Mouse (Mus musculus) limb, embryonic 14.5 days (tissue): Measurements from ENCODE around the gene Mrtfa. TPM values are rescaled to one million over a fixed set of nuclear protein-coding genes. Genes with fewer than 3 reads are reported as not detected.

Experiments
- ATAC-seq: fragments of 200-750 bp; cut with Nextera tagmentation; 2 replicates; pipeline ENCODE4 v1.8.0; 2017; ENCODE audit warnings: low read depth, moderate number of reproducible peaks, moderate TSS enrichment; ENCODE audit not compliant: low FRiP score
- DNase-seq: peaks from one replicate; pipeline ENCODE4 v3.0.0-alpha.2; 2015; ENCODE audit warnings: low spot score
- H3K27ac ChIP-seq: fragments of 300-500 bp; sonication (generic); replicated peaks from 2 replicates; pipeline ENCODE4 v1.5.1; 2014; ENCODE audit warnings: low read depth, mild to moderate bottlenecking, low read length, moderate library complexity, mixed read lengths
- H3K27me3 ChIP-seq: fragments of 300-500 bp; sonication (generic); 2 replicates; pipeline ENCODE4 v1.6.1; 2014; ENCODE audit warnings: low read length, mixed read lengths; ENCODE audit not compliant: control insufficient read depth, insufficient read depth
- H3K36me3 ChIP-seq: fragments of 300-500 bp; sonication (generic); 2 replicates; pipeline ENCODE4 v1.6.1; 2014; ENCODE audit warnings: mild to moderate bottlenecking, low read length, moderate library complexity, mixed read lengths; ENCODE audit not compliant: control insufficient read depth, insufficient read depth
- H3K4me1 ChIP-seq: fragments of 300-500 bp; sonication (generic); 2 replicates; pipeline ENCODE4 v1.6.1; 2014; ENCODE audit warnings: antibody characterized with exemption, low read length, mixed read lengths; ENCODE audit not compliant: control insufficient read depth, insufficient read depth
- H3K4me2 ChIP-seq: fragments of 300-500 bp; sonication (generic); replicated peaks from 2 replicates; pipeline ENCODE4 v1.6.1; 2014; ENCODE audit warnings: low read depth, mild to moderate bottlenecking, low read length, moderate library complexity; ENCODE audit not compliant: severe bottlenecking
- H3K4me3 ChIP-seq: fragments of 300-500 bp; sonication (generic); replicated peaks from 2 replicates; pipeline ENCODE4 v1.5.1; 2014; ENCODE audit warnings: low read length
- H3K9ac ChIP-seq: fragments of 300-500 bp; sonication (generic); 2 replicates; pipeline ENCODE4 v1.6.1; 2014; ENCODE audit warnings: mild to moderate bottlenecking, low read depth, low read length, moderate library complexity; ENCODE audit not compliant: severe bottlenecking
- H3K9me3 ChIP-seq: fragments of 300-500 bp; sonication (generic); 2 replicates; pipeline ENCODE4 v1.6.1; 2016; ENCODE audit warnings: low read length; ENCODE audit not compliant: control insufficient read depth
- POLR2A ChIP-seq: fragments of 200-500 bp; IDR thresholded peaks from 2 replicates; pipeline ENCODE4 v1.8.0; 2012; ENCODE audit warnings: inconsistent platforms, mild to moderate bottlenecking, moderate library complexity, borderline replicate concordance; ENCODE audit not compliant: insufficient read depth, insufficient read length; ENCODE audit errors: extremely low read depth
- WGBS: fragments of 180-500 bp; shearing (Covaris S2); extraction: QIAGEN DNeasy Blood & Tissue Kit; methylation state at CpG from one replicate; pipeline ENCODE4 v1.1.7; 2014; 5-methylcytosine and 5-hydroxymethylcytosine counted together
- polyA plus RNA-seq, 2 experiments: library from polyadenylated mRNA; depleted of rRNA in 1 of 2; stranded (reverse) in 1 of 2; unstranded in 1 of 2; fragments of >200 nt; fragmentation: Nextera tagmentation in 1 of 2; extraction: Ambion mirVana in 1 of 2; gene quantifications; 2 replicates each; pipeline versions ENCODE4 v1.2.1 to v1.2.3; 2012 to 2014

The Mrtfa gene
- polyA plus RNA-seq, 2 experiments, result 25.2 to 29.8 TPM

- no peak overlapping the region for H3K4me3 ChIP-seq
- H3K9me3 ChIP-seq, result no peaks in the 10 kb centered on the region
- 84% methylated on average over 5 of the region's 5 CpGs for WGBS
- DNase-seq, result no peak
- H3K27ac ChIP-seq, result no peak overlapping the region
- no peak for TF ChIP-seq POLR2A
- no peak for ATAC-seq
- peaks cover 7% of the 10 kb centered on the region; the same call in 1 of the 2 replicates for H3K36me3 ChIP-seq
- no peaks in the 10 kb centered on the region for H3K27me3 ChIP-seq
- H3K4me2 ChIP-seq, result no peak overlapping the region
- no peak overlapping the region for H3K9ac ChIP-seq
- no peaks in the 10 kb centered on the region for H3K4me1 ChIP-seq
These were observed 163.7 kb downstream of the Mrtfa start for GRCm38 (mm10) chr15:81026901-81027300.

DNA sequence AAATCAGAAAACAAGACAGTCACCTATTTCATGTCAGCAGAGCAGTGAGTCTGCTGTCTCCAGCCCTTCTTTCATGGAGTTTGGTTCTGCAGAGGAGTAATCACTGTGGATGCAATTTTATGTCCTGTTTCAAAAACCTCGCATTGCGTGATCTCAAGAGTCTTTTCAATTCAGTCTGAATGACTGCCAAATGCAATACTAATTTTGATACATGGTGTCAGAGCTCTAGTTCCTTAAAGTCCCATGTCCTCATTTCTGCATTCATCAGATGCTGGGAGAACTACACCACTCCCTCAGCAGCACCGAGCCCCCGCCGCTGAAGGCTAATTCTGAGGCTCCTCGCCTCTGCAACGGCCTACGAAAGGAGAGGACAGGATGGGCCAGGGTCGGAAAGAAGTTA lies 166.7 kb downstream of the Mrtfa start:
- Histone ChIP-seq H3K4me1 (no peaks in the 10 kb centered on the region), H3K9me3 (no peaks in the 10 kb centered on the region), H3K27ac (no peak overlapping the region), H3K9ac (no peak overlapping the region), H3K4me2 (no peak overlapping the region), H3K27me3 (no peaks in the 10 kb centered on the region), H3K36me3 (peaks cover 26% of the 10 kb centered on the region), H3K4me3 (no peak overlapping the region)
- no peak for ATAC-seq
- DNase-seq, result no peak
- TF ChIP-seq POLR2A, result no peak
- WGBS, result 85% methylated on average over 9 of the region's 9 CpGs

- no peaks in the 10 kb centered on the region for H3K9me3 ChIP-seq
- DNase-seq (no peak), ATAC-seq (no peak)
- 86% methylated on average over 7 of the region's 7 CpGs for WGBS
- TF ChIP-seq POLR2A, result no peak
- no peak overlapping the region for H3K4me3 ChIP-seq
- no peak overlapping the region for H3K4me2 ChIP-seq
- peaks cover 40% of the 10 kb centered on the region for H3K36me3 ChIP-seq
- no peaks in the 10 kb centered on the region for H3K4me1 ChIP-seq
- no peak overlapping the region for H3K9ac ChIP-seq
- no peak overlapping the region for H3K27ac ChIP-seq
- H3K27me3 ChIP-seq, result no peaks in the 10 kb centered on the region
These were observed 168.1 kb downstream of the Mrtfa start for GRCm38 (mm10) chr15:81022437-81022836.

DNA sequence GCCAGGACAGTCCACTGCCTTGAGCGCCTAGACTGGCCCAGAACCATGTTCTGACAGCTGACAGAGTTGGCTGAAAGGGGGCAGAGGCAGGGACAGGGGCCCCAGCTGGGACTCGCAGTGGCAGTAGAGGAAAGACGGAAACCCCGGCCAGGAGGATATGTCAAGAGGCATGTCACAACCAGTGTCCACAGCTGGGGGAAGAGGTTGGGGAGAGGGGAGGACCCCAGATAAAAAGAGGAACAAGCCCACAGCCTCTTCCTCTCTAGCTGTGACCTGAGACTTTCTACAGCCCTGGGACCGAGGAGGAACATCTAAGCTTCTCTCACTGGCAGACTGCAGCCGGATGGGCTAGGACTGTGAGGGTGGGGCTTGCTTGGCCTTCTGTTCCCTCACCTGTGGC lies 169.2 kb downstream of the Mrtfa start:
- Histone ChIP-seq H3K4me3 (no peak overlapping the region), H3K9me3 (no peaks in the 10 kb centered on the region), H3K27me3 (no peaks in the 10 kb centered on the region), H3K4me1 (no peaks in the 10 kb centered on the region), H3K9ac (no peak overlapping the region), H3K4me2 (no peak overlapping the region), H3K27ac (no peak overlapping the region), H3K36me3 (peaks cover 50% of the 10 kb centered on the region)
- ATAC-seq, result no peak
- no peak for TF ChIP-seq POLR2A
- DNase-seq, result no peak
- WGBS, result 78% methylated on average over 6 of the region's 6 CpGs

- H3K4me2 ChIP-seq, result no peak overlapping the region
- TF ChIP-seq POLR2A, result no peak
- peaks cover 85% of the 10 kb centered on the region for H3K36me3 ChIP-seq
- no peaks in the 10 kb centered on the region for H3K9me3 ChIP-seq
- H3K9ac ChIP-seq, result no peak overlapping the region
- DNase-seq (no peak), ATAC-seq (no peak)
- no peaks in the 10 kb centered on the region for H3K4me1 ChIP-seq
- no peak overlapping the region for H3K4me3 ChIP-seq
- whole genome bisulfite sequencing, result 91% methylated on average over 7 of the region's 7 CpGs
- H3K27ac ChIP-seq, result no peak overlapping the region
- no peaks in the 10 kb centered on the region for H3K27me3 ChIP-seq
These were observed 173.2 kb downstream of the Mrtfa start for GRCm38 (mm10) chr15:81017308-81017707.

DNA sequence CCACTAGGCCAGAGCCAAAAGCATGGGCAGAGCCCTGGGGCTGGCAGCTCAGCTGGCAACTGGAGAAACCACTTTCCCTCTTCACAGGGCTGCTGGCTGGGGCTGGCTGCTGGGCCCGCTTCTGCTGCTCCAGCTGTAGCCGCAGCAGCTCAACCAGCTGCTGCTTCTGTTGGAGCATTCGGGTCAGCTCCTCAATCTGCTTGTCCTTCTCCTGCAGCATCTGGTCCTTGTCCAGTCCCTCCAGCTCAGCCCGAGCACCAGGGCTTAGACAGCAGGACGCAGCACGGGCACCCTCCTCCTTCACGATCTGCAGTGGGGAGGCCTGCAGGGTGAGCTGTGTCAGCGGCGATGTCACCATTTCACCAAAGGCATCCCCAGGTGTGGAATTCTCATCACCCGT lies 174.1 kb downstream of the Mrtfa start:
- no peak overlapping the region for H3K9ac ChIP-seq
- H3K9me3 ChIP-seq, result no peaks in the 10 kb centered on the region
- no peak for DNase-seq
- H3K4me3 ChIP-seq, result no peak overlapping the region
- H3K4me1 ChIP-seq, result no peaks in the 10 kb centered on the region
- H3K4me2 ChIP-seq, result no peak overlapping the region
- H3K27me3 ChIP-seq, result no peaks in the 10 kb centered on the region
- no peak overlapping the region for H3K27ac ChIP-seq
- TF ChIP-seq POLR2A, result no peak
- 87% methylated on average over 10 of the region's 10 CpGs for WGBS
- ATAC-seq, result no peak
- peaks cover 84% of the 10 kb centered on the region for H3K36me3 ChIP-seq
